Mouse (Mus musculus) spleen, postnatal 4 days (tissue): ENCODE results near the gene Trak2.
"Not testable (repeated sequence)": the region's sequence is repeated elsewhere in the genome, so short reads cannot be mapped to it uniquely, and the experiment has no call there.

ENCODE experiments used
- DNase-seq, 2 experiments: peaks; one replicate each; pipeline ENCODE4 v3.0.0; 2022; ENCODE audit warnings: low spot score in 2 of 2

Gene Trak2

DNA sequence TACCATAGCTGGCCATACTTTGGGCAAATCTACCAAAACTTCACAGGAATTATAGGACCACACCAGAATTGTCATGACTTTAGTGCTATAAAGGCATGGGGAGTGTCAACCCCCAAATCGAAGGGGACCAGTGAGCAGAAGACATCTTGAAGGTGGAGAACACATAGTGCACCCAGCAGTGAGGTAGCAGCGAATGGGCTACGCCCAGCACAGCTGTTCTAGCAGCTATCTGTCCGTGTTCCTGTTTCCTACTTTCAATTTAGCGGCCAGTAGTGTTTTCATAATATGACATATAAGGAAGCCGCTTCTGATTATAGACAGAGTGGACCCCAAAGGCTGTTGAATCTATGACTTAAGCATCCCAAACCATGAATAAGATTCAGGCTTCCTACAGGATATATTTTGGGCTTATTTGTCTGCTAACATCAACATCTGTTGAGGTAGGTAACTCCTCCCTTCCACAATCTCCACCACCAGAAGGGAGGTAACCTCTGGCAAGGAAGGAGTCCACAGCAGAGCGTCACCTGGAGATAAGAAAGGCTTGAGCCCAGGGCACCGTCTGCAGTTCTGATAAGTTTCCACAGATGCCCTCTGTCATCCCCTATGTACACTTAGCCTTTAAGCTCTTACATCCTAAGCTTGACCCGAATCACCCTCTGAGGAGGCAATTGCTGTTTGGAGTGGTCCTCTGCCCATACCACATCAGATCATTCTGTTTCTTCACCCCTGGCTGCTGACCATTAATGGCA lies 19.4 kb downstream of the Trak2 start:
- peak; percentile 74 to 81 for DNase-seq

DNA sequence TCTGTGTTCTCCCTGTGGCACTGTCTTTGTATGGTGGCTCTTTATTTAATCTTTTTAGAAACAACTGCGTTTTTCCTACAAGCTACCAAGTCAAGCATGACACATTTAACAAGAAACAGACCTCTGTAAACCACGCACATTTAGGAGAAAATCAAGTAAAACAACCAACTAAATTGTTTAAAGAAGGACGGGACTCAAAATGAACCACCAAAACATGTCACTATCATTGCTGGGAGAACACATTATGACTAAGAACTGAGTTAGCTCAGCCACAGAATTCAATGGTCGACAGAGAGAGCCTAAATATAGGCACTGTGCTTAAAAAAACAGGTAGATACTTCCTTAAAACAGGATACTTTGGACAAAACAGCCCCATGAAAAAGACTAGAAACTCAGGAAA lies 20.2 kb downstream of the Trak2 start:
- no peak for DNase-seq

DNA sequence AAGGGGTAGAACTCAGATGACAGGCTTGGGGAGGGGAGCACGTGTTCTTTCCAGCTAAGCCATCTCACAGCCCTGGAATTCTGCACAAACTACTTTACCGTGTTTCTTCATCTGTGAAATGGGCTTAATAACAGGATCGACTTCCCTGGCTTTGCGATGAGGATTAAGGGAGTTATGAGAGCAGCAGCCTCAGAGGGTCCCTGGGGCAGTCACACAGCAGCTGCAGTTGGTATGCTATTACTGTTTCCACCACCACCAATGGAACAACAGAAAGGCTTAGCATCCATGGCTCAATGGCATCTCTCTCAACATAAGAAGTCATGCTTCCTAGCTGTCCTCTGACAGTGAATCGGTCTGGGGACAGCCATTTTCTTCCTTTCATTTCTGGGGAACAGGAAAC lies 20.7 kb downstream of the Trak2 start:
- peak in 1 of 2 experiments; percentile 59 for DNase-seq

DNA sequence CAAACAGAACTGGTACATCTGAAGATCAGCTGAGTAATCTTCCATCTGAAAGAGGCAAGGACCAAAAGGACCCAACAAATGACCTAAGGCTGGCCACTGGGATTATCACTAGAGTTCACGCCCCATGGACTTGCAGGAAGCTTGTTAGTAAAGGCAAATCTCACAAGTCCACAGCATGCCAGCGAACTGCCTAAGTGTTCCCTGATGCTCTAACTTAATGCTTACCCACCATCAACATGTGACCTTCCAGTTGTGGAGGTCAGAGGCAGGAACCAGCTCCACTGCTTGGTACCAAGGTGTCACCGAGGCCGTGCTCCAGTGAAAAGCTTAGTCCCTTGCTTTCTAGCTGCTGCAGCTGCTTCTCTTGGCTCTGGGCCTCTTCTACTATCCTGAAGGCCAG lies 21.4 kb downstream of the Trak2 start:
- DNase-seq = peak in 1 of 2 experiments; percentile 59

DNA sequence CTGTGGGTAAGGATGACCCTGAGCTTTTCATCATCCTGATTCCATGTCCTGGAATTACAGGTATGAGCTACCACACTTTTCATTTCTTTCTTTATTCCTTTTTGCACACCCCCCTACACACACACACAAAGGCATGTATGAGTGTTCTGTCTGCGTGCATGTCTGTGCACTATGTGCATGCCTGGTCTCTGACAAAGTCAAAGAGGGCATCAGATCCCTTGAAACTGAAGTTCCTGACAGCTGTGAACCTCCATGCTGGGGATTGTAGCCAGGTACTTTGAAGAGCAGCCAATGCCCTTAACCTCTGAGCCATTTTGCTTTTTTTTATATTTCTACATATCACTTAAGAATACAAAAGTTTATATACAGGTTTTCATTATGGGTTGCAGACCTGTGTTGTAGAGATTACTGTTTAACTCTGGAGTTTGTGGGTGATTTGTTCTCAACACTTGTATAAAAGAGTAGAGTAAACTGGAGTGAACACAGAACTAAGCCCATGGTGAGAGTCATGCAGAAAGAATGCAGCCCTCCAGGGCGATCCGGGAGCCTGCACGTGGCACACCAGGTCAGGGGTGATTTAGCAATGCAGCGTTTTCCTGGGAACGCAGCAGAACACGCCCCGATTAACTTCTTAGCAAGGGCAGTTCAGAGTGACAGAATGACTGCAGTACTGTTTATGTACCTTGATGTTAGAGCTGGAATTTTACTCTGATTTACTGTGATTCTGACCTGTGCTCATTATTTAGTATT lies 22.2 kb downstream of the Trak2 start:
- peak in 1 of 2 experiments; percentile 60 for DNase-seq

DNA sequence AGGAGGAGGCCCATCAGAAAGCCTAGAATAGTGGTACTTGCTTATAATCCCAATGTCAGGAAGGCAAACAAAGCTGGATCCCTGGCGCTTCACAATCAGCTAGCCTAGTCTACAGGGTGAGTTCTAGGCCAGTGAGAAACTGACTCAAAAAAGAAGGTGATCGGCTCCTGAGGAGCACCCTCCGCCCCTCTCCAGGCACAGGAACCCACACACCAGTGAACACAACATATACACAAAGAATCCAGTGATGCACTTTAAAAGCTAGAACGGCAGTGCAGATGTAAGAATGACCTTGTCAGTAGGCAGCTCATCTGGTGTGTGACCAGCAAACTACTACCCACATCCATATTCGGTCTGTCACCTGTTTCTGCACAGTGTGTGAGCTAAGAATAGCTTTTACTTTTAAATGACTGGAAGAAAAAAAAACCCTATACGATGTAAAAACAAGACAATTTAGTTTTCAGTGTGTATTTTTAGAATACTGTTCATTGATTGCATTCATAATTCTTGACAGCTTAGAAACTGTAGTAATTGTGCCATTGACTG lies 23.6 kb downstream of the Trak2 start:
- peak in 1 of 2 experiments; percentile 59 for DNase-seq

DNA sequence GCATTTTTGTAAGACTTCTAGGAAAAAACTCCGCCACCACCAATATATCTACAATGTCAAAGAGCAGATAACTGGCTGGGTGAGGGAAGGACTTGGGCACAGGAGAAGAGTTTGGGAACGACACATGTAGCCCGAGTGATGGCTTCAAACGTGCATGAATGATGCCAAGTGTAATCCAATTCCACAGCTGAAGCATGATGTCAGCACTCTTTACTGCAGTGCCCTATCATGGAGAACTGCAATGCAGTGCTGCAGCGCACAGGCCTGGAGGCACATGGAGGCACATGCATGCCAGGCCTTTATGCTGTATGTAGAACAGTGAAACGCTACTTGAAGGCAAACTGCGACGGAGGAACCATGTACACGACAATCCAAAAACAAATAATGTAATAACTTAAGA lies 26.5 kb downstream of the Trak2 start:
- DNase-seq = peak in 1 of 2 experiments; percentile 49

DNA sequence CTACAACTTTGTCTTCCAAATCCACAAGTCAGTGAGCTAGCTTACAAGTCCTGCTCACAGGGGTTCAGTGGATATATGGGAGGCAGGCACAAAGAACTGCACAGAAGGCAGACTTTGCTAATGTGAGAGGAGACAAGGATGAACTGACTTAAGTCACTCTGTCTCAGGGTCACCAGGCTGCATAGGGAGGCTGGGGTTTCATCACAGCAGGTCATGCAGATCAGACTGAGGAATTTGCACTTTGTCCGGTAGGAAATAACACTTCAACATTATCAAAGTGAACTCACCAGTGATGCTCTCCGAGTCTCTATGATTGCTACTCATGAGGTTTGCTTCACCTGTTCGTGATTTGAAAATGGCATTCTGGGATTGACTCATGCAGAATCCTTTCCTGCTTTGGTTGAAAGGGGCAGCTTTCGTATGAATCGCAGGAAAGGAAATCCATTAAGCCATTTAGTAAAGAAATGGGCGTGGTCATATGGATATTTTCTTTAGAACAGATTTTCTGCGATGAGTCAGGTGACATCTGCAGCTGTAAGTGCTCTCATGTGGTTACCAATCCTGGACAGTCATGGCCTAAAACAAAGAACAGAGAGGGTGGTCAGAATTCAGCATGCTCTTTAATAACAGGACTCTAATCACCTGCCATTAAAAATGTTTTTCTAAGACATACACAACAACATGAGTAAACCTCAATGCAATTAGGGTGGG lies 27.1 kb downstream of the Trak2 start:
- no peak for DNase-seq

DNA sequence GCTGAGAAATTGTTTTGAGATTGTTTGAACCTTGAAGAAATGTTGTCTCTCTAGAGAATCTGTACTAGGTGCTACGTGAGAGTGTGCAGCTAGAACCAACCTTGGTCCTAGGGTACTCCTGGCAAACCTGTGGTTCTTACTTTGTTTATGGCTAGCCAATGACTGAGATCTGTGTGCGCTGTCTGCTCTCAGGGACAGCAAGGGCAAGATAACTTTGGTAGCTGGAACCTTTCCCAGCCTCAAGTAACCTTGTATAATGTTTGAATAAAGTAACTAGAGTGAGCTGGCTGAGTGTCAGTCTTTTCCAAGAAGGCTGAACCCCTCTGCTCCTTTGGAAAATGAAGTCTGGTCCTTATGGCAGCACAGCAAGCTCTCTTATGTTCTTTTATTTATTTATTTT lies 27.7 kb downstream of the Trak2 start:
- no peak for DNase-seq

DNA sequence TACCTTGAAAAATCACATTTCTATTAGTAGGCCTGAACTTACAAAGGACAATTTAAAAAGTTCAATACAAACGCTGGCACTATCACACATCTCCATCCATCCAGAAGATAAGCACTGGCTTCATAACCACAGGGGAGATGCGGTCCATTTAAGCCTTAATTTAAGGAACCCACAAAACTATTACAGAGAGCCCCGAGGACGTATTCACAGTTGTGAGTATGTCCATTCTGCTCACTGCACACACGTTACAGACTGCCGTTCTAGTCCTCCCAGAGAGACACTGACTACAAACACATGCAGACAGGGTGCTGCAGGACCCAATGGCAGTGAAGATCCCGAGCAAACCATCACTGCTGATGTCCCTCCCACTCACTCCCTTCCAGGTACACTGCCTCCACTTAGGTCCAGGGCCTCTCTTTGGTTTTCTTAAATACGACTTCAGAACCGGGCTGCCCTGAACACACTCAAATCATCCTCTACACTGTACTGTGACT lies 35.6 kb downstream of the Trak2 start:
- no peak for DNase-seq

DNA sequence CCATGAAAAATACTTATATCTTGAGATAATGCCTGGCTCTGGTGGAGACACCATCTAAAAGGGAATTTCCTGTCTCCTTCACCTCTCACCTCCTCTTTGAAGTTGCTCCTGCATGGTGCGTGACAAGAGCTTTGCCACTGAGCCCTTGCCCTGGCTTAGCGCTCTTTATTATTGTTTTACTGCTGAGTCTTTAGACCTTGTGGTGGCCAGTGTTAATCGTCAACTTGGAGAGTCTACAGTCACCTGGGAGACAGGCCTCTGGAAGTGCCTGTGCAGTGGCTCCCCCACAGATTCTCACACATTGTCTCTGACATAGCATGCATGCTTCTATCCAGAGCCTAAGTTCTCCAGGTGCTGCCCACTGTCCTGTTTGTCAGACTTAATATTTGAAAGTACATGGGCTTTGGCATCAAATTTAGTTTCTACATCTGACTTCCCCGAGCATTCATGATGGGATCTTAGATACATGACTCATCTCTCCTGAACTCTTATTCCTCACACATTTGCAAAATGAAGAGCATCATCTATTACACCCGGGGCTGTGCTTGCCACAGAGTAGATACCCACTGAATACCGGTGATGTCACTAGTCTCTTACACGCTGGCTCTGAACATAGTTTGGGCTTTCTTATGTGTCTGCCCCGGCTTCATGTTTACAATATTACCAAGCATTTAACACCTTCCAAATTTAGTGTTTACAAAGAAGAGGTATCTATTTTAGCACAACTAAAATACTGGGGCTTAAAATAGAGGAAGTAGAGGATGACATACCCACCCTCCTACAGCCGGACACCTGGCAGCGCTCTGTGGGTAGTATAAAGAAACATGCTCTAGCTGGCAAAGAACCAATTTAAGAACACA lies 36.3 kb downstream of the Trak2 start:
- no peak for DNase-seq

DNA sequence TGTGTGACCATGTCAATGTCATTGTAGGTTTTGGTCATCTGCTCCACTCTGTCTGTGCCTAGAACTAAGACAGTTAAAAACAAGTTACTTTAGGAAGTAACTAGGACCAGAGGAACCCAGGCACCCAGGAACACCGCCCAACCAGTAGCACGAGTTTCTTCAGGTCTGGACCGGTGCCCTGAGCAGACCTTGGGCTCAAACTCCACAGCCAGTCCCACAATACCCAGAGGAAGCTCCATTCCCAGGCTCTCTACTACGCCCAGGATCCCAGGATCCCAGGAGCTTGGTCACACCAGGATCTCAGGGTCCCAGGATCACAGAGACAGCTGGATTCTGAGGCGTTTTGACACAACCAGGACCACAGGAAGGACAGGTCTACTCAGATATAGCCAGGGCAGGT lies 46.6 kb downstream of the Trak2 start:
- no peak for DNase-seq

DNA sequence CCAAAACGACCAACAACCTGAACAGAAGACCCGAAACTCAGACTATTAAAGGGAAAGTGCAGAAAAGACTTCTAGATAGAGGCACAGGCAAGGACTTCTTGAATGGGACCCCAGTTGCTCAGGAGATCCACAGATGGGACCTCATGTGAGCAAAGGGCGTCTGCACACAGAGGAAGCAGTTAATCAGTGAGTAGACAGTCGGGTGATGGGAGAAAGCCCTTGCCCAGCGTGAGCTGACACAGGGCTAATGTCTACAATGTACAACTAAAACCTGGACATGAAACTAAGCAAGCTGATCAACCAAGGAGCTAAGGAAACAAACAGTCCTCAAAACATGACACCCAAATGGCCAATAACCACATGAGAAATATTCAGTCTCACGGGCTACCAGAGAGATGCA lies 55.7 kb downstream of the Trak2 start:
- DNase-seq = no peak

DNA sequence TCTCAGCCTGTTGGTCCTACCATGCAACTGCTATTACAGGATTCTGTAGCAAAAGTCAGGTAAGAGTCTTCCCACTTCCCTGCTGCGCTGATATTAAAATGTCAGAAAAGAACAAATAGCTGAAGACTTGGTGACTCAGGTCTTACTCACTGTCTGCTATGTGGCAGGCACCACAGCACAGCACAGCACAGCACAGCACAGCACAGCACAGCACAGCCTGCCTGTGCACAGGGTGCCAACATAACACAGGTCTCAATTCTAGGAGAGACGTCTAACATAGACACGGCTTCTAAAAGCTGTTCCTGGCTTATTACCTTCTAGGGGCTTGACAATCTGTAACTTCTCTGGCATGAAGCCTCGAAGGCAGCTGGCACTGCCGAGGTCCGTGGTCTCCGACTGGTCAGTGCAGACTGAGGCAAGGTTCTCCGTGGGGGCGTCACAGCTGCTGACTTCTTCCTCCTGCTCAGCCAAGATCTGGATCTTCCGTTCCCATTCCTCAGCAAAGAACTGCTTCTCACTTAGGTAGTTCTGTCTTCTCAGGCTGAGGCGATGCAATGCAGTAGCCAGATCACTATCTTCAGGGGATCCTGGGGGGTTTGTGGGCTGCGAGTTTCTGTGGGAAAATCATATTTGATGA lies 63.5 kb downstream of the Trak2 start:
- DNase-seq = no peak

DNA sequence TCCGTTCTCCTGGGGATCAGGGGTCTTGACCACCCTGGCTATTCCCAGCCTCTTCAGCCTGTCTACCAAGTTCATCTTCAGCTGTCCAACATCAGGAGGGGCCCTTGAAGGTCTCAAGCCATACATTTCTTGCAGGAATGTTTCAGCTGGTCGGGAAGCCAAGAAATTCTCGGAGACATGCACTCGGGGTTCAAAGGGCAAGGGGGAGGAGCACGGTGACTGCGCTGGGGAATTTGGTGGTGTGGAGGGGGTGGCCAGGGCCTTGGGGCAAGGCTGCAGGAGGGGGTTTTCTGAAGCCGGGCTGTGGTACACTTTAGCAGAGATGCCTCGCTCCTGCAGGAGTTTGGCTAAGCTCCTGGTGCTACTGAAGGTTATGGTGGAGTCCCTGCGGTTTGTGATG lies 69.5 kb downstream of the Trak2 start:
- no peak for DNase-seq

DNA sequence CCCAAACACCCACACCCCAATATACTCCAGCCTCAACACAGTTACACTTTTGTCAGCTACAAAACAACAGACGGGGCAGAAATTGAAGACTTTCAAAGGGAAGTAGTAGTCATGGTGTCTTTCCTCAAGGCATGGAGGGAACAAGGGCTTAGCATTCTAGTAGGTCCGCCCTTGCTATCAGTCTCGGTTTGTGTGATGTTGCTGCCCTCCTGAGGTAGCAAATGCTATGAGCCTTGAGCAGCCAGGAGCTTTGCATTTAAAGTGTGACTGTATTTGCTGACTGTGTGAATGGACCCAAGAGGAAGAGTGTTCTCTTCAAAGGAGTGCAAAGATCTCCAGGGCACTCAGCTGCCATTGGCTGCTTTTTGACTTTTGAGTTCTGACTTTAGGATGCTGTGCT lies 75.7 kb downstream of the Trak2 start:
- DNase-seq = peak in 1 of 2 experiments; percentile 52

DNA sequence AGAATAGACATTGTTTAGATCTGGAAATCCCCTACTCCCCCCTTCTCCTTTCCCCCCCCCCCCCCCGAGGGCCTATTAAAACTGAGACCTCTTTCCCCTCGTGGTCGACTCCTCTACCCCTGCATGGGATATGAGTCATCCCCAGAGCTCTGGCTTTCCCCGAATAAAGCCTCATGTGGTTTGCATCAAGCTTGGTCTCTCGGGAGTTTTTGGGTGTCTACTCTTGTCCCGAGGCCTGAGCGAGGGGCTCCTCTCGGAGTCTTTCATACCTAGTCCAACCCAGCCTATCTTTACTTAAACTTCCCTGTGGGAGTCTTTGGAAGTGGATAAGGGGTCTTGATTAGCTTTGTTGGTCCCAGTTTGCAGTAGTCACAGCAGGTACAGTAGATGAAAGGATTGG lies 80.8 kb downstream of the Trak2 start:
- DNase-seq = not testable (repeated sequence)

DNA sequence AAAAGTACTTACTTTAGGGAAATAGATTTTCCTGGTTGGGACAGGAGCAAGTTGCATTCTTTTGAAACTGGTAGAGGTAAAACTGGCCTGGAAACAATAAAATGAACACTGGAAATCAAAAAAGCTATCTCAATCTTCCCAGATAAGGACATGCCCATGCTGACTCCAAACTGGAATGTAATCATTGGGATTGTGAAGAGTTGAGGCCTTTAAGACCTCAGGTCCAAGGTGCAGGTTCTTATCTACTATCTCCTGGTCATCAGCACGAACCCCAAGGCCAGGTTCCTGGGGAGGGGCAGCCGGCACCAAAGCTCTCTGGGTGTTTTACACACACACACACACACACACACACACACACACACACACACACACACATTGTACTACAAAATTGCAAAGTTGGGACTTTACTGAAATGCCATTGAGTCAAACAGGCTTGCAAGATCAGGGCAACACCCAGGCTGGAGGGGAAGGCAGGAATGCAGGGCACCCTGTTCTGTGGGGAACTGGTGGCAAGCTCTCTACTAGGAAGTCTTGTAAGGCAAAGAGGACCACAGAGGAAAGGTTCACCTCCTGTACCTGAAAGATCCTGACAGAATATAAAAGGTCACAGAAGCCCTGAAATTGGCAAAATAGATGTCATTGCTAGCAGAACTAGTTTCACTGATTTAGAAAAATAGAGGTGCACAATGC lies 81.6 kb downstream of the Trak2 start:
- DNase-seq = not testable (repeated sequence)

DNA sequence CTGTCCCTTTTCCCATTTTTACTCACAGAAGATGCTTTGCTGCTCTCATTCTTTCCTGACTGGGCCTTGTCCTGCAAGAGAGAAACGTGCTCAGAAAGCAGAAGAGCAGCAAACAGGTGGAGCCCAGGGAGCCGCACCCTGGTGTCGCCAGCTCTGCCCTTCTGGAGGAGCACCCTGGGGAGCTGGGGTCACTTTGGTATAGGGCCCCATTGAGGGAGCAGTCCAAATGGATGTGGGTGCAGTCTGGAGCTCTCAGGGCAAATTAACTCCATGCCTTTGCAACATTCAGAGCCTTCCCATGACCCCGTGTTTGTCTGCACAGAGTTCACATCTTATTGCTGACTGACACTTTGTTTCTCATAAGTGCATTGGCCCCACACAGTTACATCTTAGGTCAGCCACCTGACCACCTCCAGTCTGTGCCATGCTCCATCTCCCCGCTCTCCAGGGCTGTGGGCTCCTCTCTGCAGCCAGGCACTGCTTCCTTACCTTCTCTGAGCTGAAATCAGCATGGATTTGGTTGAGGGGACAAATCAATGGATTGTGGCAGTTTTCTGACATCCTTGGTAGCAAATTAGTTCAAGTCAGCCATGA lies 82.4 kb downstream of the Trak2 start:
- not testable (repeated sequence) for DNase-seq
